Mouse (Mus musculus): Measurements from ENCODE around the gene Gm45713. TPM values are rescaled to one million over a fixed set of nuclear protein-coding genes. Genes with fewer than 3 reads are reported as not detected.
"Not testable (repeated sequence)": the region's sequence is repeated elsewhere in the genome, so short reads cannot be mapped to it uniquely, and the experiment has no call there.

Gm45713 gene
- polyA plus RNA-seq, 1 experiment from 2014 or later, result 0.12 TPM

DNA sequence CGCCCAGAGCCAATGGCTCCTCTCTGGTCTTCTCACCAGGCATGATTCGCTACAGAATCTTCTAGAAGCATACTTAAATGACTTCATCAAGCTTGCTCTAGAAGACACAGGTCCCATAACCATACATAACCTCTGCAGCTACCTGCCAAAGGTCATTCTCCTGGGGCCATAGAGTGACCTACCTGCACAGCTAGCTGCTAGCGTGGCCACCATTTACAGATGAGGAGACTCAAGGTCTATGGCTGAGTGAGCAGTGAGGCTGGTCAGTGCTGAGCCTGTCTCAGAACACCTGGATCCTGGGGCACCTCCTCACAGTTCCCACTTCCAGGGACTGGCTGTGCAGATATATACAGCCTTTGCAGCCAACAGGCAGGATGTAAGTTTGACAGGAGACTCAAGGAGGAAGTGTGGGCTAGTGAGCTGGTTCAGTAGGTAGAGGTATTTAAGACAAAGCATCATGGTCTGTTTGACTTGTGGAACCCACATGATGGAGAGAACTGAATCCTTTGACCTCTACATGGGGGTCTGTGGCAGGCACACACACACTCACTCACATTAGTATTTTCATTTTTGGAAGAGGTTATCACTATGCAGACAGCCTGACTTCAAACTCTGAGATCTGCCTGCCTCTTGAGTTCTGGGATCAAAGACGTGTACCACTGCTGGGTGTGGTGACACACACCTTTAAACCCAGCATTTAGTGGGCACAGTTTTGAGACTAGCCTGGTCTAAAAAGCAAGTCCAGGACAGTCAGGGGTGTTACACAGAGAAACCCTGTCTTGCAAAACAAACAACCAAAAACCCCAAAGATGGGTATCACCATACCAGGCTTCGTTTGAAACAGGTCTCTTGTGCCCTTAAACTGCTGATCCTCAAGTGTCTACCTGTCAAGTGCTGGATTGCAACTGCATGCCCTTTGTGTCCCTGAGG is 16.0 kb downstream of the Gm45713 start:
- Histone ChIP-seq H3K4me1 (peaks cover 25% of the 10 kb centered on the region), H3K9ac (replicated peaks) (0 out of 2 replicates have a peak overlapping the region, but pooled peaks have one; percentile 5), H3K4me2 (no peak overlapping the region), H3K27ac (replicated peaks) (no peak overlapping the region), H3K9me3 (replicated peaks) (no peaks in the 10 kb centered on the region), H3K27me3 (replicated peaks) (no peaks in the 10 kb centered on the region), H3K36me3 (peaks cover 49% of the 10 kb centered on the region), H3K4me3 (replicated peaks) (no peak overlapping the region)
- 77% methylated on average over 5 of the region's 5 CpGs for WGBS
- ATAC-seq (ENCODE audit: low FRiP score), result no peak

GRCm38 (mm10) chr7:45118336-45118735 is 17.7 kb downstream of the Gm45713 start:
- Histone ChIP-seq H3K36me3 (peaks cover 48% of the 10 kb centered on the region), H3K9me3 (replicated peaks) (no peaks in the 10 kb centered on the region), H3K4me3 (replicated peaks) (no peak overlapping the region), H3K4me2 (no peak overlapping the region), H3K4me1 (peaks cover 19% of the 10 kb centered on the region), H3K27me3 (replicated peaks) (no peaks in the 10 kb centered on the region), H3K9ac (replicated peaks) (no peak overlapping the region), H3K27ac (replicated peaks) (no peak overlapping the region)
- no peak for ATAC-seq (ENCODE audit: low FRiP score)
- WGBS, result 89% methylated on average over 6 of the region's 6 CpGs

DNA sequence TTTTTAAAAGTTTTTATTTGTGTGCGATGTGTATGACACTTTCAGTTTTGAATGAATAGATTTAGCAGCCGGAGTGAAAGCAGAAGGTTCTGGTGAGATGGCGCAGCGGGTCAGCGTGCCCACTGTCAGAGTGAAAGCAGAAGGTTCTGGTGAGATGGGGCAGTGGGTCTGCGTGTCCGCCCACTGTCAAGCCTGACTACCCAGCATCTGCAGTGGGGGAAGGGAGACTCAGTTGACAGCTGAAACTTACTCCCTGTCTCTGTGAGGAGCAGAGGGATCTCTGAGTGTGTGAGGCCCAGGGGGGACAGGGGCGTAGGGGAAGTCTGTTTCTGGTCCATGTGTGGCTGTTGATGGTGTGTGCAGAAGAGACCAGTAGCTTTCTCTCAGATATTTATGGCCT is 18.5 kb downstream of the Gm45713 start:
- peaks cover 11% of the 10 kb centered on the region for H3K4me1 ChIP-seq
- no peak overlapping the region for H3K9ac ChIP-seq (replicated peaks)
- ATAC-seq (ENCODE audit: low FRiP score), result no peak

DNA sequence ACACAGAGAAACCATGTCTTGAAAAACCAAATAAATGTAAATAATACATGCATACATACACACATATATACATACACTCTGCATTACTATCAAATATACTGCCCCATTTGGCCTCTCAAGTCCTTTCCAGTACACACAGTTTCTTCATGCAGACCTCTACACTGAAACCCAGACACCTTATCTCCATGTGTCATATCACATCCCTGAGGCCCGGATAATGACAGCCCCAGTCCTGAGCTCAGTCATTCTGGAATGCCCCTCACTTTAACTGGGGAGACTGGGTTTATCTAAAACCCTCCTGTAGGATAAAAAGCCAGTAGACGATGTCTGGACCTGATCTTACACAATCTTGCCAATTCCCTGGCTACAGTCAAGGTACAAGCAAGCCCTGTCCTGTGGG is 22.6 kb downstream of the Gm45713 start:
- no peak for ATAC-seq (ENCODE audit: low FRiP score)
- Histone ChIP-seq H3K4me1 (no peaks in the 10 kb centered on the region), H3K9ac (replicated peaks) (no peak overlapping the region), H3K27me3 (replicated peaks) (no peaks in the 10 kb centered on the region), H3K36me3 (0 out of 2 replicates have a peak, but pooled peaks cover 4% of the 10 kb centered on the region), H3K9me3 (replicated peaks) (no peaks in the 10 kb centered on the region), H3K4me3 (replicated peaks) (no peak overlapping the region), H3K4me2 (no peak overlapping the region), H3K27ac (replicated peaks) (no peak overlapping the region)
- 83% methylated on average over 2 of the region's 2 CpGs for WGBS

More for the DNA sequence above, 18.5 kb downstream of the Gm45713 start:
- Histone ChIP-seq H3K27me3 (replicated peaks) (no peaks in the 10 kb centered on the region), H3K9me3 (replicated peaks) (no peaks in the 10 kb centered on the region), H3K27ac (replicated peaks) (no peak overlapping the region), H3K36me3 (peaks cover 42% of the 10 kb centered on the region), H3K4me3 (replicated peaks) (no peak overlapping the region), H3K4me2 (no peak overlapping the region)
- 84% methylated on average over 8 of the region's 8 CpGs for WGBS

- Histone ChIP-seq H3K36me3 (no peaks in the 10 kb centered on the region), H3K27ac (replicated peaks) (no peak overlapping the region), H3K9ac (replicated peaks) (no peak overlapping the region), H3K27me3 (replicated peaks) (no peaks in the 10 kb centered on the region), H3K9me3 (replicated peaks) (no peaks in the 10 kb centered on the region), H3K4me2 (no peak overlapping the region), H3K4me1 (no peaks in the 10 kb centered on the region), H3K4me3 (replicated peaks) (no peak overlapping the region)
- ATAC-seq (ENCODE audit: low FRiP score), result no peak
- 71% methylated on average over 3 of the region's 3 CpGs for WGBS
Measured at GRCm38 (mm10) chr7:45112529-45112928, 23.5 kb downstream of the Gm45713 start.

DNA sequence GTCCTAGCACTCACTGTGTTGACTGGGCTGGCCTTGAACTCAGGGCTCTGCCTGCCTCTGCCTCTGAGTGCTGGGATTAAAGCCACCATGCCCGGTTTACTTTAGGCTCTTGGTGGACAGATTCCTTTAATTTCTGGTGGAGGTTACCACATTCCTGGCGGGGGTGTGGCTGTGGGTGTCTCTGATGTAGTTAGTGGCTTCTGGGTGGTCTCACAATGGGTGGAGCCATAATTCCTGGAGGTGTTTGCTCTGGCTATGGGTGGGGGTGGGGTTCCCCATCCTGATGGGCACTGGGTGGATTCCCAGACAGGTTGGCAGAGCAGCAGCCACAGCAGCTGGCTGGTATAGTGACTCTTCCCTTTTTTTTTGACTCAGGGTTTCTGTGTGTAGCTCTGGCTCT is 24.1 kb downstream of the Gm45713 start:
- Histone ChIP-seq H3K4me1 (no peaks in the 10 kb centered on the region), H3K9ac (replicated peaks) (no peak overlapping the region), H3K4me2 (no peak overlapping the region), H3K9me3 (replicated peaks) (no peaks in the 10 kb centered on the region), H3K27me3 (replicated peaks) (no peaks in the 10 kb centered on the region), H3K4me3 (replicated peaks) (no peak overlapping the region), H3K36me3 (no peaks in the 10 kb centered on the region), H3K27ac (replicated peaks) (no peak overlapping the region)
- ATAC-seq (ENCODE audit: low FRiP score), result no peak
- 72% methylated on average over 2 of the region's 2 CpGs for WGBS

- not testable (repeated sequence) for H3K9me3 ChIP-seq (replicated peaks); ATAC-seq (ENCODE audit: low FRiP score); H3K4me3 ChIP-seq (replicated peaks); H3K27me3 ChIP-seq (replicated peaks); H3K36me3 ChIP-seq; H3K4me1 ChIP-seq; H3K27ac ChIP-seq (replicated peaks); H3K4me2 ChIP-seq; H3K9ac ChIP-seq (replicated peaks)
- WGBS, result 88% methylated on average over 4 of the region's 4 CpGs
Measured at GRCm38 (mm10) chr7:45110089-45110488, 25.9 kb downstream of the Gm45713 start.

GRCm38 (mm10) chr7:45107052-45107645 is 28.9 kb downstream of the Gm45713 start:
- Histone ChIP-seq H3K4me2 (no peak overlapping the region), H3K36me3 (no peaks in the 10 kb centered on the region), H3K4me1 (no peaks in the 10 kb centered on the region), H3K27me3 (replicated peaks) (no peaks in the 10 kb centered on the region), H3K4me3 (replicated peaks) (no peak overlapping the region), H3K9me3 (replicated peaks) (no peaks in the 10 kb centered on the region), H3K9ac (replicated peaks) (no peak overlapping the region), H3K27ac (replicated peaks) (no peak overlapping the region)
- no peak for ATAC-seq (ENCODE audit: low FRiP score)
- WGBS, result 59% methylated on average over 5 of the region's 5 CpGs

DNA sequence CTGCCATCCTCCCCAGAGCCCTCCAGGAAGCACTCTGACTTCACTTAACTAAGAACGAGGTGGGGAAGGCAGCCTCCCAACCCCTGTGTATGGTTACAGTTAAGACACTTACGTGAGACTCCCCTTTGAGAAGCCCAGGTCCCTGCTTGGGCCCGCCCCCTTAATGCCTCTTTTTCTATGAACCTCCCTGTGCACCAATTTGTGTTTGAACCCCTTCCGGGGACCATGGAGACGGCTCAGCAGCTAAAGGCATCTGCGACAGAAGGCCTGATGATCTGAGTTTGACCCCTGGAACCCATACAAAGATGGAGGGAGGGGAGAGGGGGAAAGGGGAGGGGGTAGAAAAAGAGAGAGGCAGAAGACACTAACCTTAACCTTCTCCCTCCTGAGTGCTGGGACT is 29.6 kb downstream of the Gm45713 start:
- H3K9ac ChIP-seq (replicated peaks), result no peak overlapping the region
- no peaks in the 10 kb centered on the region for H3K9me3 ChIP-seq (replicated peaks)
- H3K4me2 ChIP-seq, result no peak overlapping the region
- no peak for ATAC-seq (ENCODE audit: low FRiP score)
- no peak overlapping the region for H3K4me3 ChIP-seq (replicated peaks)
- H3K4me1 ChIP-seq, result no peaks in the 10 kb centered on the region
- H3K27ac ChIP-seq (replicated peaks), result no peak overlapping the region
- 11% methylated on average over 6 of the region's 6 CpGs for WGBS
- no peaks in the 10 kb centered on the region for H3K36me3 ChIP-seq
- H3K27me3 ChIP-seq (replicated peaks), result no peaks in the 10 kb centered on the region

- no peaks in the 10 kb centered on the region for H3K27me3 ChIP-seq (replicated peaks)
- H3K4me3 ChIP-seq (replicated peaks), result no peak overlapping the region
- H3K36me3 ChIP-seq, result no peaks in the 10 kb centered on the region
- no peaks in the 10 kb centered on the region for H3K4me1 ChIP-seq
- no peak overlapping the region for H3K27ac ChIP-seq (replicated peaks)
- no peak overlapping the region for H3K9ac ChIP-seq (replicated peaks)
- 80% methylated on average over 8 of the region's 8 CpGs for WGBS
- no peaks in the 10 kb centered on the region for H3K9me3 ChIP-seq (replicated peaks)
- no peak for ATAC-seq (ENCODE audit: low FRiP score)
- no peak overlapping the region for H3K4me2 ChIP-seq
Measured at GRCm38 (mm10) chr7:45105491-45105890, 30.5 kb downstream of the Gm45713 start.

- 87% methylated on average over 5 of the region's 5 CpGs for WGBS
- H3K36me3 ChIP-seq, result no peaks in the 10 kb centered on the region
- H3K27me3 ChIP-seq (replicated peaks), result no peaks in the 10 kb centered on the region
- H3K9ac ChIP-seq (replicated peaks), result no peak overlapping the region
- H3K4me3 ChIP-seq (replicated peaks), result no peak overlapping the region
- ATAC-seq (ENCODE audit: low FRiP score), result no peak
- no peaks in the 10 kb centered on the region for H3K4me1 ChIP-seq
- no peak overlapping the region for H3K4me2 ChIP-seq
- H3K27ac ChIP-seq (replicated peaks), result no peak overlapping the region
- H3K9me3 ChIP-seq (replicated peaks), result no peaks in the 10 kb centered on the region
Measured at GRCm38 (mm10) chr7:45104941-45105340, 31.1 kb downstream of the Gm45713 start.

DNA sequence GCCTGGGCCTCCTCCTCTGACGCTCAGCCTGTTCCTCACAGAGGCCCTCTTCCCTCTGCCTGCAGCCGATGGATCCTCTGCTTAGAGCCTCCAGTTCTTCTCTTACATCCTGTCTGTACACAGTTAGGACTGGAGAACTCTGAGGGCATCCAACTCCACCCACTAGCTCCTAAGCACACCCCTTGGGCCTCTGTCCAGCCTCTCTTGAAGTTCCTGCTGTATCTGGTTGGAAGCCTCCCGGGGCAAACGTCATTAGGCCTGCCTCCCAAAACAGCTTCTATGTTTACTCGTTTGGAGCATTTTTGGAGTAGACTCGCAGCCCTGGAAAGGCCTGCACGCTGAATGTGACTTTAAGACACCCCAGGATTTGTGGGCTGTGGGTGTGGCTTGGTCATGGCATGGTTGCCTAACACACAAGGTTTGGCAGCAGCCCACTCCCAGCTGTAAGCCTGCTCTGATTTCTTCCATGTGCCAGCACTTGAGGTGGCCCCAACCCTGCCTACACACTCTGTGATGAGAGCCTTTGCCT is 32.3 kb downstream of the Gm45713 start, which contains the start of gene Fcgrt:
Fcgrt (minus strand) TSS at position 200 of the 529 bp plus-strand sequence.
- no peak for ATAC-seq (ENCODE audit: low FRiP score)
- H3K36me3 ChIP-seq, result no peaks in the 10 kb centered on the region
- H3K4me1 ChIP-seq, result no peaks in the 10 kb centered on the region
- WGBS, result 60% methylated on average over 7 of the region's 7 CpGs
- H3K27me3 ChIP-seq (replicated peaks), result no peaks in the 10 kb centered on the region
- peak within 1 kb of the TSS; percentile 27 for H3K4me3 ChIP-seq (replicated peaks)
- H3K4me2 ChIP-seq, result peak within 1 kb of the TSS; percentile 42
- H3K27ac ChIP-seq (replicated peaks), result peak within 1 kb of the TSS; percentile 71
- no peak within 1 kb of the TSS for H3K9ac ChIP-seq (replicated peaks)
- H3K9me3 ChIP-seq (replicated peaks), result no peaks in the 10 kb centered on the region

All from neural tube, embryonic 15.5 days (tissue).